Mouse (Mus musculus) lung, embryonic 14.5 days (tissue): ENCODE data around the gene Nasp. TPM values are rescaled to one million over a fixed set of nuclear protein-coding genes. Genes with fewer than 3 reads are reported as not detected.
"Not testable (repeated sequence)": the region's sequence is repeated elsewhere in the genome, so short reads cannot be mapped to it uniquely, and the experiment has no call there.

ENCODE experiments used
- ATAC-seq: fragments of 200-750 bp; cut with Nextera tagmentation; 2 replicates; pipeline ENCODE4 v1.8.0; 2017; ENCODE audit warnings: mild to moderate bottlenecking, moderate TSS enrichment, moderate library complexity; ENCODE audit not compliant: insufficient read depth
- DNase-seq: peaks from one replicate; pipeline ENCODE4 v3.0.0-alpha.2; 2015
- H3K27ac ChIP-seq: fragments of 300-500 bp; sonication (generic); 2 replicates; pipeline ENCODE4 v1.5.1; 2014; ENCODE audit warnings: low read depth, mild to moderate bottlenecking, moderate library complexity
- H3K27me3 ChIP-seq: fragments of 300-500 bp; sonication (generic); 2 replicates; pipeline ENCODE4 v1.6.1; 2014; ENCODE audit warnings: low read length, control low read depth; ENCODE audit not compliant: insufficient read depth
- H3K36me3 ChIP-seq: fragments of 300-500 bp; sonication (generic); 2 replicates; pipeline ENCODE4 v1.6.1; 2014; ENCODE audit warnings: control low read depth; ENCODE audit not compliant: insufficient read depth
- H3K4me1 ChIP-seq: fragments of 300-500 bp; sonication (generic); 2 replicates; pipeline ENCODE4 v1.6.1; 2014; ENCODE audit warnings: antibody characterized with exemption, control low read depth; ENCODE audit not compliant: insufficient read depth
- H3K4me2 ChIP-seq: fragments of 300-500 bp; sonication (generic); 2 replicates; pipeline ENCODE4 v1.6.1; 2014; ENCODE audit warnings: mild to moderate bottlenecking
- H3K4me3 ChIP-seq: fragments of 300-500 bp; sonication (generic); 2 replicates; pipeline ENCODE4 v1.5.1; 2014; ENCODE audit warnings: low read depth, low read length
- H3K9ac ChIP-seq: fragments of 300-500 bp; sonication (generic); 2 replicates; pipeline ENCODE4 v1.6.1; 2014
- H3K9me3 ChIP-seq: fragments of 300-500 bp; sonication (generic); 2 replicates; pipeline ENCODE4 v1.6.1; 2016; ENCODE audit warnings: low read depth, low read length, control low read depth
- CTCF ChIP-seq: IDR thresholded peaks from 2 replicates; pipeline ENCODE4 v1.5.1; 2016; ENCODE audit warnings: antibody characterized with exemption, low read depth
- WGBS: fragments of 180-500 bp; shearing (Covaris S2); extraction: QIAGEN DNeasy Blood & Tissue Kit; methylation state at CpG from one replicate; pipeline ENCODE4 v1.1.7; 2014; 5-methylcytosine and 5-hydroxymethylcytosine counted together
- polyA plus RNA-seq: library from polyadenylated mRNA; unstranded; fragments of >200 nt; fragmentation: Nextera tagmentation; extraction: Ambion mirVana; gene quantifications from 2 replicates; pipeline ENCODE4 v1.2.1, GENCODE M21; 2014

Nasp gene
- 164 and 168 TPM in 2 replicates for polyA plus RNA-seq

DNA sequence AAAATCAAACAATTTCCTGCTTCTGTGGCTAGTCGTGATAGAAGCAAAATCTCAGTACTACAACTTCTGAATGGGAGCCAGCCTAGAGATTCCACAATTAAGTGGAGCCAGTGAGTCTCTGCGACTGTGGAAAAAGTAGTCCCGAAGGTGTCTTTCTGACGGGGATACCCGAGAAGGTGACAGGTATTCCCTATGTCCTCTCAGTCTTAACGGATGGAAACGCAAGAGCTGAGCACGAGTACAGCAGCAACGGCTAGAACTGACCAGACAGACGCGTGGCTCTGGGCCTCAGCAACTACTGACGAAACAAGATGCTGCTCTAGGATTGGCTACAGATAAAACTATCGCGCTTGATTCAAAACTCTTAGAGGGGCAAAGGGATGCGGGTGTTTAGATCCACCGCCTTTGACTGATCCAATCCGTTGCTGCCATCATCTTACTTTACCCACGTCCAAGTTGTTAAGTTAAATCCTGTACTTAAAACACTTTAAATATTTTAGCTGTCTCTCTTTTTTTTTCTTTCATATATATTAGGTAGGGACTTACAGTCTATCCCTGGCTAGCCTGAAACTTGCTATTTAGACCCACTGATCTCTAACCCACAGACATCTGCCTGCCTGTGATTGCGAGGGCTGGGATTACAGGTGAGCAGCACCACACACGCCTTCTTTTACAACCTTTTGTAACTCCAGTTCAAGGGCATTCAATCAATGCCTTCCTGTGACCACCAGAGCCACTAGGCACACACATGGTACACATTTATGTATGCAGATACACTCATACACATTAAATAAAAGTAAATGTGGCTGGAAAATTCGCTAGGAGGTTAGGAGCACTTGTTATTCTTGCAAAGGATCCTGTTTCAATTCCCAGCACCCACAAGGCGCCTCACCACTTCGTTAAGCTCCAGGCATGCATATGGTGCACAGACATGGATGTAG lies at the start of gene Nasp:
Gene Nasp (minus strand): TSS at position 220 of the 941 bp plus-strand sequence.
- peak; percentile 97 for DNase-seq
- WGBS, result 8% methylated on average over 23 of the region's 23 CpGs

DNA sequence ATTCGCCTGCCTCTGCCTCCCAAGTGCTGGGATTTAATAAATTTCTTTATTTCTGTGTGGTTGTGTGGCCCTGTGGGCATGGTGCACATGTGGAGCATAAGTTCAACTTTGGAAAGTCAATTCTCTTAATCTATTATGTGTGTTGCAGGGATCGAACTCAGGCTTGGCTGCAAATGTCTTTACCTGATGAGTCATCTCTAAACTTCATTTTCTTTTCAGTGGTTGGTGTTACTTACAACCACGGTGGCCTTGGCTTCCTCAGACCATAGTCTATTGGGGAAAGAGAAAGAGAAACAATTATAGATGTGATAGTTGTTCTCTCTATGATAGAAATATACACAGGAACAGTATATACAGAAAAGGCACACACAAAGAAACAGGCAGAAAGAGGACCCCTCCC lies 48.3 kb upstream of the Nasp start:
- Histone ChIP-seq H3K9ac (no peak overlapping the region), H3K36me3 (no peaks in the 10 kb centered on the region), H3K4me1 (no peaks in the 10 kb centered on the region), H3K4me2 (no peak overlapping the region), H3K4me3 (no peak overlapping the region), H3K9me3 (no peaks in the 10 kb centered on the region), H3K27me3 (no peaks in the 10 kb centered on the region), H3K27ac (no peak overlapping the region)
- TF ChIP-seq CTCF, result no peak
- 79% methylated on average over 3 of the region's 3 CpGs for WGBS
- no peak for DNase-seq
- no peak for ATAC-seq

More for the DNA sequence above, at the start of gene Nasp:
- Histone ChIP-seq H3K9me3 (no peaks in the 10 kb centered on the region), H3K27me3 (no peaks in the 10 kb centered on the region), H3K36me3 (peaks cover 4% of the 10 kb centered on the region; the same call in 1 of the 2 replicates), H3K9ac (peak within 1 kb of the TSS; percentile 88), H3K27ac (peak within 1 kb of the TSS; percentile 97), H3K4me1 (0 out of 2 replicates have a peak, but pooled peaks cover 5% of the 10 kb centered on the region), H3K4me2 (peak within 1 kb of the TSS; percentile 66), H3K4me3 (peak within 1 kb of the TSS; percentile 99)
- ATAC-seq, result peak; percentile 92
- TF ChIP-seq CTCF, result no peak

DNA sequence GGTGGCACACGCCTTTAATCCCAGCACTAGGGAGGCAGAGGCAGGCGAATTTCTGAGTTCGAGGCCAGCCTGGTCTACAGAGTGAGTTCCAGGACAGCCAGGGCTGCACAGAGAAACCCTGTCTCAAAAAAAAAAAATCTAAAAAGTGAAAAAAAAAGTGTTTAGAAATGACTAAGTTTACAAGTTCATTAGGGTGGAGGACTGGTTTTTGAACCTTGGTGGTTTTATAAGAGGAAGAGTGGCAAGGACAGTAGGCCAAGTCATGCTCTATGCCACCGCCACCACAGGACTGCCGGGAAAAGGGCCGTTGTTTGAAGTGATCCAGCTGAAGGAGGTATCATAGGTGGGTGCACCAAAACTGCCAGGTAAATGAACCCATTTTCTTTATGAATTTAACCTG lies 47.0 kb upstream of the Nasp start:
- not testable (repeated sequence) for H3K27me3 ChIP-seq, H3K9me3 ChIP-seq, H3K4me2 ChIP-seq, H3K4me1 ChIP-seq, H3K4me3 ChIP-seq, DNase-seq, H3K9ac ChIP-seq, ATAC-seq, H3K27ac ChIP-seq, H3K36me3 ChIP-seq
- WGBS, result 85% methylated on average over 6 of the region's 6 CpGs

GRCm38 (mm10) chr4:116672785-116673184 lies 45.0 kb upstream of the Nasp start:
- H3K4me3 ChIP-seq, result no peak overlapping the region
- DNase-seq, result peak; percentile 77
- no peaks in the 10 kb centered on the region for H3K36me3 ChIP-seq
- H3K27me3 ChIP-seq, result no peaks in the 10 kb centered on the region
- 17% methylated on average over 2 of the region's 2 CpGs for WGBS
- H3K9me3 ChIP-seq, result no peaks in the 10 kb centered on the region
- no peak overlapping the region for H3K27ac ChIP-seq
- peak; percentile 94 for ATAC-seq
- no peak overlapping the region for H3K9ac ChIP-seq
- no peaks in the 10 kb centered on the region for H3K4me1 ChIP-seq
- no peak for TF ChIP-seq CTCF
- H3K4me2 ChIP-seq, result no peak overlapping the region

DNA sequence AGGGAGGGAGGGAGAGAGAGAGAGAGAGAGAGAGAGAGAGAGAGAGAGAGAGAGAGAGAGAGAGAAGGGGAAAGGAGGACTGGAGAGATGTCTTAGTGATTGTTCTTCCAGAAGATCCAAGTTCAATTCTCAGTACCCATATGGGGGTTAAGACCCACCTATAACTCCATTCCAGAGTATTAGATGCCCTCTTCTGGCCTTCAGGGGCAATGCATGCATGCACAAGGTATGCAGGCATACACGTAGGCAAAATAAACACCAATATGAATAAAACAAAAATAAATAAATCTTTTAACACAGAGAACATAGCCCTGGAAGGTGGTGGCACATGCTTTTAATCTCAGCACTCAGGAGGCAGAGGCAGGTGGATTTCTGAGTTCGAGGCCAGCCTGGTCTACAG lies 41.5 kb upstream of the Nasp start:
- Histone ChIP-seq H3K36me3 (no peaks in the 10 kb centered on the region), H3K9ac (no peak overlapping the region), H3K4me2 (no peak overlapping the region), H3K9me3 (no peaks in the 10 kb centered on the region), H3K27ac (no peak overlapping the region), H3K4me3 (no peak overlapping the region), H3K4me1 (no peaks in the 10 kb centered on the region), H3K27me3 (no peaks in the 10 kb centered on the region)
- DNase-seq (peak; percentile 32), ATAC-seq (no peak)
- TF ChIP-seq CTCF, result peak; percentile 44
- 49% methylated on average over 2 of the region's 2 CpGs for WGBS

GRCm38 (mm10) chr4:116668145-116668544 lies 40.4 kb upstream of the Nasp start:
- Histone ChIP-seq H3K4me3 (no peak overlapping the region), H3K27ac (no peak overlapping the region), H3K36me3 (no peaks in the 10 kb centered on the region), H3K4me1 (no peaks in the 10 kb centered on the region), H3K9me3 (no peaks in the 10 kb centered on the region), H3K4me2 (no peak overlapping the region), H3K9ac (no peak overlapping the region), H3K27me3 (no peaks in the 10 kb centered on the region)
- no peak for DNase-seq
- 44% methylated on average over 3 of the region's 3 CpGs for WGBS
- TF ChIP-seq CTCF, result no peak
- no peak for ATAC-seq

GRCm38 (mm10) chr4:116666625-116667024 lies 38.9 kb upstream of the Nasp start:
- 48% methylated on average over 4 of the region's 4 CpGs for WGBS

More at GRCm38 (mm10) chr4:116666625-116667024, 38.9 kb upstream of the Nasp start:
- ATAC-seq (no peak), DNase-seq (no peak)
- H3K36me3 ChIP-seq, result no peaks in the 10 kb centered on the region
- H3K9me3 ChIP-seq, result no peaks in the 10 kb centered on the region
- no peak for TF ChIP-seq CTCF
- no peak overlapping the region for H3K4me2 ChIP-seq
- no peaks in the 10 kb centered on the region for H3K27me3 ChIP-seq
- H3K4me1 ChIP-seq, result no peaks in the 10 kb centered on the region
- no peak overlapping the region for H3K27ac ChIP-seq
- H3K9ac ChIP-seq, result no peak overlapping the region
- H3K4me3 ChIP-seq, result no peak overlapping the region
